Mouse (Mus musculus) cerebellum, adult 2 months (tissue): Measurements from ENCODE around the gene Sypl2.

Experiments
- CTCF ChIP-seq: fragments of 200-500 bp; IDR thresholded peaks from 2 replicates; pipeline ENCODE4 v1.5.1; 2011; ENCODE audit warnings: low read depth, mild to moderate bottlenecking, control low read depth, low read length, moderate library complexity, borderline replicate concordance; ENCODE audit not compliant: insufficient read depth
- POLR2A ChIP-seq: fragments of 200-500 bp; IDR thresholded peaks from 2 replicates; pipeline ENCODE4 v1.6.1; 2011; ENCODE audit warnings: low read length, control low read depth, borderline replicate concordance; ENCODE audit not compliant: insufficient read depth

DNA sequence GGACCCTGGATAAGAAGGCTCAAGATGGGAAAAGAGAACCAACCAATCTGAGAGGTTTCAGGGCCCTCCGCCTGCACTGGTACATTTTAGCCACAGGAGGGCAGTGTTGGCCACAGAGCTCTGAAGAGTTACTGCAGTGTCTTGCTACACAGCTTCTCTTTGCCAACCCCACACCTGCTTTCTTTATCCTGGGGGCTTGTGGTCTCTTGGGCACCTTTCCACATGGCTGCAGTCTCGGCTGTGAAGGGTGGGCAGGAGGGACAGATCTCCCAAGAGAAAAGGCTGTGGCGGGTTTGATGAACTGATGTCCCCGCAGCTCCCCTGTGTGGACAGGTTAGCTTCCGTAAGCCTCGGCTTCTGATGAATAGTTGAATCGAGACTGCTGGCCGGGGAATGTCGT lies 61.6 kb downstream of the Sypl2 start:
- TF ChIP-seq POLR2A (no peak), CTCF (peak; percentile 95)
